Mouse (Mus musculus): Measurements from ENCODE around the gene Wnk3. TPM values are rescaled to one million over a fixed set of nuclear protein-coding genes. Genes with fewer than 3 reads are reported as not detected.
A peak's percentile ranks its signal among the peaks of the same experiment; 100 is the strongest.

The Wnk3 gene
- polyA plus RNA-seq, 1 experiment, result 5.0 TPM

- Histone ChIP-seq H3K4me1 (ENCODE audit: control insufficient read depth, insufficient read depth, low read length) (no peaks in the 10 kb centered on the region), H3K4me3 (ENCODE audit: control insufficient read depth, low read depth, low read length) (no peak overlapping the region), H3K27me3 (ENCODE audit: control insufficient read depth, insufficient read depth, low read length) (no peaks in the 10 kb centered on the region), H3K27ac (ENCODE audit: control insufficient read depth, insufficient read depth, low read depth, low read length) (no peak overlapping the region), H3K36me3 (ENCODE audit: control insufficient read depth, insufficient read depth, low read length) (no peaks in the 10 kb centered on the region)
- no peak for TF ChIP-seq POLR2A (IDR thresholded peaks at IDR 0.05; ENCODE audit: control insufficient read depth, low read depth, low read length)
- TF ChIP-seq CTCF (IDR thresholded peaks at IDR 0.05; ENCODE audit: control insufficient read depth, insufficient read depth, insufficient replicate concordance, low read depth, low read length), result no peak
Measured at GRCm38 (mm10) chrX:151333615-151334014, 135.7 kb downstream of the Wnk3 start.

DNA sequence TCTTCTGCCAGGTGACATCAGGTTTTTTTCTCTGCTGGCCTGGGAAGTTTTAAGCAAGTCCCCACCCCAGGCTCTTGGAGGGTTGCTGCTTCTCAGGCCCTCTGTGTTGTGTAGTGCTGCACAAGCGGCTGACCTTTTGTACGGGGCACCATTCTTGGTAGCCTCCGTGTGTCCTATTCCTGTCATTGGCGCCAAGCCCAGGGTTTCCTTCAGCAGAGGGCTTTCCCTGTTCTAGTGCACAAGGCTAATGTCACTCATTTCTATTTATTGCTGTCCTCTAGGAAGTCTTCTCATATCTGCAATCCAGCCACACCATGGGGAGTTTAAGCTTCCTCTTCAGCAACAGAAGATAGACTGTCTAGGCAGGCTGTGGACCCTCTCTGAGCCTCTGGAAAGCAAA is 139.9 kb downstream of the Wnk3 start:
- Histone ChIP-seq H3K4me1 (ENCODE audit: control insufficient read depth, insufficient read depth, low read length) (no peaks in the 10 kb centered on the region), H3K36me3 (ENCODE audit: control insufficient read depth, insufficient read depth, low read length) (no peaks in the 10 kb centered on the region), H3K4me3 (ENCODE audit: control insufficient read depth, low read depth, low read length) (no peak overlapping the region), H3K27me3 (ENCODE audit: control insufficient read depth, insufficient read depth, low read length) (no peaks in the 10 kb centered on the region), H3K27ac (ENCODE audit: control insufficient read depth, insufficient read depth, low read depth, low read length) (no peak overlapping the region)
- TF ChIP-seq CTCF (IDR thresholded peaks at IDR 0.05; ENCODE audit: control insufficient read depth, insufficient read depth, insufficient replicate concordance, low read depth, low read length) (no peak), POLR2A (IDR thresholded peaks at IDR 0.05; ENCODE audit: control insufficient read depth, low read depth, low read length) (no peak)

DNA sequence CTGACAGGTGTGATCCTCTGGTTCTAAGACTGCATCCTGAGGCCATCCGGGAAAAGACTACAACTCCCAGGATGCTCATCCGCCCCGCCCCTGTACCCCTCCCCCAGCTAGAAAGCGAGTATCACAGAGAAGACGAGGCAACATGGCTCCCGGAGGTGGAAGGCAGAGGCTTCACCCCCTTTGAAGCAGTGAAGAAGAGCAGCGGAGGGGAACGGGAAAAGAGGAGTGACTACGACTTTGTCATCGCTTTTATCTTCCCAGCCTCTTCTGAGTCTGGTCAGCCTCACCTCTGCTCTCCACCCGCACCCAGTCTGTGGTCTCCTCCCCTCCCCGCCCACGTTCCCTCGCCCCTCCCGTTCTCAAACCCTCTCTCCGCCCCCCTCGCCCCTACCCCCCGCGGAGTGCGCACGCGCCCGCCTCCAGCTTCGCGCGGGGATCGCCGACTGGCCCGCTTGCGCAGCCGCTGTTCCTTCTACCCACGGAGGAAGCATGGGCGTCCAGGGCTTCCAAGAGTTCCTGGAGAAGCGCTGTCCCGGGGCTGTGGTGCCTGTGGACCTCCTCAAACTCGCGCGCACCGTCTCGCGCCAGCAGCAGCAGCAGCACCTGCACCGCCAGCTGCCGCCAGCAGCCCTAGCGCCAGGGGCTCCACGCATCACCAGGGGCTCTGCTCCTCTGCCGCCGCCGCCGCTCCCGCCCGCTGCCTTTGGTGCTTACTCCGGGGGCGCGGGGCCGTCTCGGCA is 146.1 kb downstream of the Wnk3 start, which contains the start of gene Fam120c:
Gene Fam120c (plus strand): TSS at position 415 of the 740 bp plus-strand sequence.
- no peaks in the 10 kb centered on the region for H3K27me3 ChIP-seq (ENCODE audit: control insufficient read depth, insufficient read depth, low read length)

DNA sequence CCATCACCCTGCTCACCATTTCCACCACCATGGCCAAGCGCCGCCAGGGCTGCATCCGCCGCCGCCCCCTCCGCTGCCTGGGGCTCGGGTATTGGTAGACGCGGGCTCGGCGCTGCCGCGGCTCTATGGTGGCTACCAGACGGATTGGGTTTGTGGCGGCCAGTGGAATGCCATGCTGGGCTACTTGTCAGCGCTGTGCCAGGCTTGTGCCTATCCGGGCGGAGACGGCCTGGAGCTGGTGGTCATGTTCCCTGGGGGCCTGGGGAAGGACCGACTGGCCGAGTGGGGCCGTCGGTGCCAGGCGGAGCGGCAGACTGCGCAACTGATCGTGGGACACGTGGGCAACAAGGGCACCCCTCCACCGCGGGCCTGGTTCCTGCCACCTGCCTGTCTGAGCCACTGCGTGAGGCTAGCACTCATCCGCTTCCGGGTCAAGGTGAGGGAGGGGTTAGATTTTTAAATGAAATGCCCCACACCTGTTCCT is 146.7 kb downstream of the Wnk3 start:
- no peak for TF ChIP-seq CTCF (IDR thresholded peaks at IDR 0.05; ENCODE audit: control insufficient read depth, insufficient read depth, insufficient replicate concordance, low read depth, low read length)
- no peak for TF ChIP-seq POLR2A (IDR thresholded peaks at IDR 0.05; ENCODE audit: control insufficient read depth, low read depth, low read length)
- peak overlapping the region; percentile 78 for H3K4me3 ChIP-seq (ENCODE audit: control insufficient read depth, low read depth, low read length)
- H3K36me3 ChIP-seq (ENCODE audit: control insufficient read depth, insufficient read depth, low read length), result no peaks in the 10 kb centered on the region
- H3K27me3 ChIP-seq (ENCODE audit: control insufficient read depth, insufficient read depth, low read length), result no peaks in the 10 kb centered on the region
- peaks cover 2% of the 10 kb centered on the region; the same call in 1 of the 2 replicates for H3K4me1 ChIP-seq (ENCODE audit: control insufficient read depth, insufficient read depth, low read length)
- H3K27ac ChIP-seq (ENCODE audit: control insufficient read depth, insufficient read depth, low read depth, low read length), result no peak overlapping the region; the same call in 1 of the 2 replicates

More for the DNA sequence above, 146.1 kb downstream of the Wnk3 start, which contains the start of gene Fam120c:
- Histone ChIP-seq H3K4me3 (ENCODE audit: control insufficient read depth, low read depth, low read length) (peak within 1 kb of the TSS; percentile 86), H3K4me1 (ENCODE audit: control insufficient read depth, insufficient read depth, low read length) (peaks cover 2% of the 10 kb centered on the region; the same call in 1 of the 2 replicates), H3K36me3 (ENCODE audit: control insufficient read depth, insufficient read depth, low read length) (no peaks in the 10 kb centered on the region), H3K27ac (ENCODE audit: control insufficient read depth, insufficient read depth, low read depth, low read length) (peak within 1 kb of the TSS; percentile 82)
- TF ChIP-seq CTCF (IDR thresholded peaks at IDR 0.05; ENCODE audit: control insufficient read depth, insufficient read depth, insufficient replicate concordance, low read depth, low read length), result no peak
- no peak for TF ChIP-seq POLR2A (IDR thresholded peaks at IDR 0.05; ENCODE audit: control insufficient read depth, low read depth, low read length)

GRCm38 (mm10) chrX:151345333-151346125 is 147.7 kb downstream of the Wnk3 start:
- Histone ChIP-seq H3K4me3 (ENCODE audit: control insufficient read depth, low read depth, low read length) (no peak overlapping the region), H3K27me3 (ENCODE audit: control insufficient read depth, insufficient read depth, low read length) (no peaks in the 10 kb centered on the region), H3K27ac (ENCODE audit: control insufficient read depth, insufficient read depth, low read depth, low read length) (no peak overlapping the region), H3K4me1 (ENCODE audit: control insufficient read depth, insufficient read depth, low read length) (peaks cover 2% of the 10 kb centered on the region; the same call in 1 of the 2 replicates), H3K36me3 (ENCODE audit: control insufficient read depth, insufficient read depth, low read length) (no peaks in the 10 kb centered on the region)
- no peak for TF ChIP-seq POLR2A (IDR thresholded peaks at IDR 0.05; ENCODE audit: control insufficient read depth, low read depth, low read length)
- no peak for TF ChIP-seq CTCF (IDR thresholded peaks at IDR 0.05; ENCODE audit: control insufficient read depth, insufficient read depth, insufficient replicate concordance, low read depth, low read length)

DNA sequence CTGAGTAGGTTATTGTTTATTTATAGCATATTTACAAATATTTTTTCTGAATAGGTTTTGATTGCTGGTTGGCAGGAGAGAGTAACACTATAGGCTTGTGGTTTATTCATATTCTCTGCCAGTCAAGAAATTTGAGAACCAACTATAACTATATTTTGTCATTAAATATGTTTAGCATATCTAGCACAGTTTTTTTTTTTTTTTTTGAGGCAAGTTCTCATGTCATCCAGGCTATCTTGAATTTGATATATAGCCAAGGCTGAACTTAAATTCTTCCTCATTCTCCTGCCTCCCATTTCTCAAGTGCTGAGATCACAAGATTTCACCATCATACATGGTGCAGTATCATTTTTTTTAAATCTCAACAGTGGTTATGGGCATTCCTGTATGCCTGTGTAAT is 149.4 kb downstream of the Wnk3 start:
- Histone ChIP-seq H3K4me3 (ENCODE audit: control insufficient read depth, low read depth, low read length) (no peak overlapping the region), H3K4me1 (ENCODE audit: control insufficient read depth, insufficient read depth, low read length) (peaks cover 2% of the 10 kb centered on the region; the same call in 1 of the 2 replicates), H3K36me3 (ENCODE audit: control insufficient read depth, insufficient read depth, low read length) (no peaks in the 10 kb centered on the region), H3K27me3 (ENCODE audit: control insufficient read depth, insufficient read depth, low read length) (no peaks in the 10 kb centered on the region), H3K27ac (ENCODE audit: control insufficient read depth, insufficient read depth, low read depth, low read length) (no peak overlapping the region)
- no peak for TF ChIP-seq POLR2A (IDR thresholded peaks at IDR 0.05; ENCODE audit: control insufficient read depth, low read depth, low read length)
- TF ChIP-seq CTCF (IDR thresholded peaks at IDR 0.05; ENCODE audit: control insufficient read depth, insufficient read depth, insufficient replicate concordance, low read depth, low read length), result no peak

- Histone ChIP-seq H3K27me3 (ENCODE audit: control insufficient read depth, insufficient read depth, low read length) (no peaks in the 10 kb centered on the region), H3K4me3 (ENCODE audit: control insufficient read depth, low read depth, low read length) (no peak overlapping the region), H3K36me3 (ENCODE audit: control insufficient read depth, insufficient read depth, low read length) (no peaks in the 10 kb centered on the region)
Measured at GRCm38 (mm10) chrX:151349322-151349721, 151.4 kb downstream of the Wnk3 start.

More at GRCm38 (mm10) chrX:151349322-151349721, 151.4 kb downstream of the Wnk3 start:
- Histone ChIP-seq H3K4me1 (ENCODE audit: control insufficient read depth, insufficient read depth, low read length) (no peaks in the 10 kb centered on the region; the same call in 1 of the 2 replicates), H3K27ac (ENCODE audit: control insufficient read depth, insufficient read depth, low read depth, low read length) (no peak overlapping the region)
- no peak for TF ChIP-seq POLR2A (IDR thresholded peaks at IDR 0.05; ENCODE audit: control insufficient read depth, low read depth, low read length)
- no peak for TF ChIP-seq CTCF (IDR thresholded peaks at IDR 0.05; ENCODE audit: control insufficient read depth, insufficient read depth, insufficient replicate concordance, low read depth, low read length)

Other genes with a start within 250 kb of the Wnk3 start
- gene Gnl3l, start 180.8 kb upstream of the Wnk3 start, polyA plus RNA-seq (2012; rRNA removed), result 1.4 and 1.7 TPM in 2 replicates
- 1.3 TPM in 2 replicates for gene Fgd1, start 151.9 kb upstream of the Wnk3 start, polyA plus RNA-seq (2012; rRNA removed)
- gene Tsr2, start 101.5 kb upstream of the Wnk3 start, polyA plus RNA-seq (2012; rRNA removed), result 2.3 and 2.7 TPM in 2 replicates
- gene Fam120c, start 146.1 kb downstream of the Wnk3 start, polyA plus RNA-seq (2012; rRNA removed), result 0.54 and 0.57 TPM in 2 replicates

Measured in testis, adult 2 months (tissue).